Mouse (Mus musculus): Measurements from ENCODE around the gene Prune2.

- no peak for TF ChIP-seq CTCF (IDR thresholded peaks at IDR 0.05; ENCODE audit: extremely low read depth, insufficient read depth, insufficient read length, insufficient replicate concordance)
- TF ChIP-seq POLR2A (IDR thresholded peaks at IDR 0.05; ENCODE audit: low read depth, low read length): no peak
Measured at GRCm38 (mm10) chr19:17199059-17199458, 243.1 kb downstream of the Prune2 start.

Measured in spleen, adult 2 months (tissue).